Mouse (Mus musculus) gastrocnemius, postnatal 36 days (tissue): ENCODE data around the gene Tmco3. TPM values are rescaled to one million over a fixed set of nuclear protein-coding genes. Genes with fewer than 3 reads are reported as not detected.
A peak's percentile ranks its signal among the peaks of the same experiment; 100 is the strongest.
"Not testable (repeated sequence)": the region's sequence is repeated elsewhere in the genome, so short reads cannot be mapped to it uniquely, and the experiment has no call there.

Source experiments
- DNase-seq, 2 experiments: peaks; one replicate each; pipeline ENCODE4 v3.0.0; 2022
- intact Hi-C: fragments of 180-260 bp; cut with DNase I; formaldehyde crosslinking; loops from one replicate; pipeline ENCODE4 v1.15.1; 2025
- total RNA-seq, 2 experiments: library from RNA; stranded (reverse); gene quantifications; 2 replicates each; pipeline ENCODE4 v1.2.3; 2021

Tmco3 gene
- total RNA-seq, 2 experiments from 2014 or later: 12.0 to 12.7 TPM

- intact Hi-C loops: no loop called here
- no peak for DNase-seq
These were observed 17.5 kb downstream of the Tmco3 start for GRCm38 (mm10) chr8:13305459-13305858.

- intact Hi-C loops: no loop called here
- DNase-seq: no peak
These were observed 17.9 kb downstream of the Tmco3 start for GRCm38 (mm10) chr8:13305884-13306283.

GRCm38 (mm10) chr8:13306309-13306909 is 18.4 kb downstream of the Tmco3 start:
- intact Hi-C loops: no loop called here
- DNase-seq: no peak

GRCm38 (mm10) chr8:13306916-13307315 is 18.9 kb downstream of the Tmco3 start:
- intact Hi-C loops: no loop called here
- DNase-seq: no peak

- no peak for DNase-seq
- intact Hi-C loops: no loop called here
These were observed 26.9 kb downstream of the Tmco3 start for GRCm38 (mm10) chr8:13314922-13315321.

GRCm38 (mm10) chr8:13316671-13317070 is 28.7 kb downstream of the Tmco3 start:
- intact Hi-C loops: no loop called here
- DNase-seq: no peak

GRCm38 (mm10) chr8:13326598-13326997 is 38.6 kb downstream of the Tmco3 start:
- no peak for DNase-seq
- intact Hi-C loops: no loop called here

GRCm38 (mm10) chr8:13334671-13335070 is 46.7 kb downstream of the Tmco3 start:
- DNase-seq: no peak
- intact Hi-C loops: no loop called here

- DNase-seq, intact Hi-C loops: not testable (repeated sequence)
These were observed 49.3 kb downstream of the Tmco3 start for GRCm38 (mm10) chr8:13337245-13337644.

- no peak for DNase-seq
- intact Hi-C loops: no loop called here
These were observed 49.7 kb downstream of the Tmco3 start for GRCm38 (mm10) chr8:13337678-13338077.

- intact Hi-C loops: no loop called here
- peak; percentile 49 to 68 for DNase-seq
These were observed 50.4 kb downstream of the Tmco3 start, which contains the start of gene Tfdp1 for GRCm38 (mm10) chr8:13338255-13338860. Gene Tfdp1 (plus strand): TSS chr8:13338751.

GRCm38 (mm10) chr8:13338901-13339645 is 51.1 kb downstream of the Tmco3 start:
- peak in 1 of 2 experiments; percentile 17 for DNase-seq
- intact Hi-C loops: no loop called here

- DNase-seq: no peak
- intact Hi-C loops: no loop called here
These were observed 51.6 kb downstream of the Tmco3 start for GRCm38 (mm10) chr8:13339646-13339990.

- DNase-seq: no peak
- intact Hi-C loops: no loop called here
These were observed 52.7 kb downstream of the Tmco3 start for GRCm38 (mm10) chr8:13340650-13341049.

- DNase-seq: no peak
- intact Hi-C loops: no loop called here
These were observed 54.4 kb downstream of the Tmco3 start for GRCm38 (mm10) chr8:13342340-13342739.

GRCm38 (mm10) chr8:13343134-13343533 is 55.1 kb downstream of the Tmco3 start:
- intact Hi-C loops: no loop called here
- DNase-seq: no peak

GRCm38 (mm10) chr8:13350052-13350451 is 62.1 kb downstream of the Tmco3 start:
- no peak for DNase-seq
- intact Hi-C loops: no loop called here

- intact Hi-C loops: no loop called here
- DNase-seq: no peak
These were observed 63.6 kb downstream of the Tmco3 start for GRCm38 (mm10) chr8:13351593-13351992.

- intact Hi-C loops: no loop called here
- DNase-seq: no peak
These were observed 64.6 kb downstream of the Tmco3 start for GRCm38 (mm10) chr8:13352601-13353000.

GRCm38 (mm10) chr8:13353155-13353833 is 65.3 kb downstream of the Tmco3 start:
- no peak for DNase-seq
- intact Hi-C loops: no loop called here

GRCm38 (mm10) chr8:13353883-13354282 is 65.9 kb downstream of the Tmco3 start:
- no peak for DNase-seq
- intact Hi-C loops: no loop called here
